ENCODE assay signal across 8 mouse cellular contexts in the genomic region with DNA sequence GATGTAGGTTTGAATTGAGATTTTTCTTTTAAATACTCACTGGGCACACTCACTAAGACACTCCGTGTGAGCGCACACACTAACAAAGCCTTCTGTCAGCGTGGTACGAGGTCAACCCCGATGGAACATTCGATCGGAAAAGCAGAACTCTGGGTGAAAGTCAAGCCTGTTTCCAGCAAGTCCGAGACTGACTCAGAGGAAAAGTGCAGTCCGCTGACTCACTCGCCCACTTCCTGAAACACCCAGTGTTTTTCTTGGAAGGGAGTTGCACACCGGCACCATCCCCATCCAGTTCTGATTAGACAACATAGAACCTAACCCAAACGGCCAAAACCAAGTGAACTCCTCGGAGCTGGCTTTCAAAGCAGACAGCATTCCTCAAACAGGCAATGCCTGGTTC.
DNase-seq lines count a peak whose midpoint lies in the region; ATAC-seq and TF ChIP-seq lines count a peak whose summit lies in the region.

No protein-coding gene starts in this region.

- no peak overlapping the region; the same call in 1 of the 2 replicates for H3K27ac ChIP-seq in kidney, postnatal 0 days
- H3K27ac ChIP-seq in neural tube, embryonic 15.5 days (replicated peaks), result no peak overlapping the region

- H3K36me3 ChIP-seq in kidney, postnatal 0 days (ENCODE audit: insufficient read depth, low read length), result no peaks in the 10 kb centered on the region
- H3K36me3 ChIP-seq in neural tube, embryonic 15.5 days, result no peaks in the 10 kb centered on the region

- no peaks in the 10 kb centered on the region for H3K9me3 ChIP-seq in kidney, postnatal 0 days (replicated peaks; ENCODE audit: low read length)
- H3K9me3 ChIP-seq in neural tube, embryonic 15.5 days (replicated peaks), result no peaks in the 10 kb centered on the region

- H3K27me3 ChIP-seq in kidney, postnatal 0 days (ENCODE audit: insufficient read depth, low read length), result no peaks in the 10 kb centered on the region
- H3K27me3 ChIP-seq in neural tube, embryonic 15.5 days (replicated peaks), result no peaks in the 10 kb centered on the region

- WGBS in kidney, postnatal 0 days, result 58% methylated on average over 13 of the region's 13 CpGs
- 86% methylated on average over 13 of the region's 13 CpGs for WGBS in neural tube, embryonic 15.5 days

- H3K4me2 ChIP-seq in kidney, postnatal 0 days (ENCODE audit: low read length), result no peak overlapping the region; the same call in 1 of the 2 replicates
- H3K4me2 ChIP-seq in neural tube, embryonic 15.5 days, result no peak overlapping the region

- H3K9ac ChIP-seq in kidney, postnatal 0 days (ENCODE audit: low read depth, low read length), result no peak overlapping the region
- no peak overlapping the region for H3K9ac ChIP-seq in neural tube, embryonic 15.5 days (replicated peaks)

- peak; percentile 49 to 52 for DNase-seq in right cerebral cortex, adult 2 months (ENCODE audit: low spot score in 2 of 2)
- no peak for DNase-seq in right cerebral cortex, postnatal 4 days
- peak; percentile 60 for DNase-seq in gastrocnemius, postnatal 14 days
- DNase-seq in kidney, postnatal 0 days (ENCODE audit: low spot score), result peak; percentile 45
- no peak for DNase-seq in thymus, postnatal 4 days
- DNase-seq in natural killer cell, adult 2 months (ENCODE audit: low spot score in 2 of 2), result no peak

- TF ChIP-seq CTCF in kidney, postnatal 0 days (IDR thresholded peaks at IDR 0.05; ENCODE audit: low read depth), result no peak

- H3K4me1 ChIP-seq in kidney, postnatal 0 days (replicated peaks; ENCODE audit: insufficient read depth, low read length), result peaks cover 10% of the 10 kb centered on the region; the same call in 1 of the 2 replicates
- peaks cover 7% of the 10 kb centered on the region; the same call in 1 of the 2 replicates for H3K4me1 ChIP-seq in neural tube, embryonic 15.5 days

- no peak overlapping the region for H3K4me3 ChIP-seq in kidney, postnatal 0 days (replicated peaks; ENCODE audit: low read depth, low read length)
- H3K4me3 ChIP-seq in neural tube, embryonic 15.5 days (replicated peaks), result no peak overlapping the region

- intact Hi-C loops in gastrocnemius, postnatal 14 days (cut with DNase I; ENCODE audit: low total_unique reads), result no loop called here

- ATAC-seq in kidney, postnatal 0 days (replicated peaks; ENCODE audit: low FRiP score, low read depth), result no peak
- ATAC-seq in megakaryocyte-erythroid progenitor cell, adult 5-6 weeks (replicated peaks; ENCODE audit: low FRiP score, low TSS enrichment, poor library complexity, severe bottlenecking), result peak; percentile 14; the same call in 1 of the 2 replicates
- no peak for ATAC-seq in neural tube, embryonic 15.5 days (ENCODE audit: low FRiP score)

Comparison
In these comparisons a context has a peak if more than half of its experiments do, and no peak if none do; other contexts are left out.
1. DNase-seq: peak in right cerebral cortex, adult 2 months (2 of 2), gastrocnemius, postnatal 14 days (single experiment) and kidney, postnatal 0 days (single experiment); none in right cerebral cortex, postnatal 4 days (single experiment), thymus, postnatal 4 days (single experiment) and natural killer cell, adult 2 months (0 of 2).